Mouse (Mus musculus): ENCODE data around the gene Zxdc. TPM values are rescaled to one million over a fixed set of nuclear protein-coding genes. Genes with fewer than 3 reads are reported as not detected.
A peak's percentile ranks its signal among the peaks of the same experiment; 100 is the strongest.

Gene Zxdc
- polyA plus RNA-seq, 1 experiment from 2014 or later: 16.4 TPM

DNA sequence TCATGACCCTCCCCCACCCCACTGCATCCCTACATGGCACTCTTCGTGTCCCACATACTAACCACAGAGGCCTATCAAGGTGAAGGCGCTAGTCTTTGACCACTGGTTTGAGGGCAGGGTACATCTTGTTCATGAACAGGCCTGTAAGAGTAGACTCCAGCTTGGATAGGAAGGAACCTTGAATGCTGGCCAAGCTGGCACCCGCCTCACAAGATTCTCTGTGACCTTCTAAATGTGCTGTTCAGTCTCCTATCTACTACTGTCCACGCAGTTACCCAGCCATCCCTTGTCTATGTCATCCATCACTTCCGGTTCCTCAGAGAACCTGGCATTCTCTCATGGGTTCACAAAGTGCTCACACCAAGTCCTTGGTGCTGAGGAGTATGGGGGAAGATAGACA, 6.0 kb upstream of the Zxdc start:
- Histone ChIP-seq H3K9me3 (ENCODE audit: control insufficient read depth, low read length) (no peaks in the 10 kb centered on the region), H3K36me3 (ENCODE audit: control insufficient read depth, insufficient read depth, low read length) (no peaks in the 10 kb centered on the region), H3K4me1 (ENCODE audit: control insufficient read depth, insufficient read depth, low read length) (no peaks in the 10 kb centered on the region), H3K27ac (ENCODE audit: low read depth, low read length) (no peak overlapping the region), H3K4me2 (ENCODE audit: low read depth, low read length) (no peak overlapping the region), H3K9ac (replicated peaks; ENCODE audit: low read depth, low read length) (no peak overlapping the region), H3K27me3 (ENCODE audit: control insufficient read depth, insufficient read depth, low read length) (no peaks in the 10 kb centered on the region), H3K4me3 (ENCODE audit: low read depth, low read length) (no peak overlapping the region)
- no peak for ATAC-seq (ENCODE audit: low read depth)
- 87% methylated on average over 5 of the region's 5 CpGs for WGBS

DNA sequence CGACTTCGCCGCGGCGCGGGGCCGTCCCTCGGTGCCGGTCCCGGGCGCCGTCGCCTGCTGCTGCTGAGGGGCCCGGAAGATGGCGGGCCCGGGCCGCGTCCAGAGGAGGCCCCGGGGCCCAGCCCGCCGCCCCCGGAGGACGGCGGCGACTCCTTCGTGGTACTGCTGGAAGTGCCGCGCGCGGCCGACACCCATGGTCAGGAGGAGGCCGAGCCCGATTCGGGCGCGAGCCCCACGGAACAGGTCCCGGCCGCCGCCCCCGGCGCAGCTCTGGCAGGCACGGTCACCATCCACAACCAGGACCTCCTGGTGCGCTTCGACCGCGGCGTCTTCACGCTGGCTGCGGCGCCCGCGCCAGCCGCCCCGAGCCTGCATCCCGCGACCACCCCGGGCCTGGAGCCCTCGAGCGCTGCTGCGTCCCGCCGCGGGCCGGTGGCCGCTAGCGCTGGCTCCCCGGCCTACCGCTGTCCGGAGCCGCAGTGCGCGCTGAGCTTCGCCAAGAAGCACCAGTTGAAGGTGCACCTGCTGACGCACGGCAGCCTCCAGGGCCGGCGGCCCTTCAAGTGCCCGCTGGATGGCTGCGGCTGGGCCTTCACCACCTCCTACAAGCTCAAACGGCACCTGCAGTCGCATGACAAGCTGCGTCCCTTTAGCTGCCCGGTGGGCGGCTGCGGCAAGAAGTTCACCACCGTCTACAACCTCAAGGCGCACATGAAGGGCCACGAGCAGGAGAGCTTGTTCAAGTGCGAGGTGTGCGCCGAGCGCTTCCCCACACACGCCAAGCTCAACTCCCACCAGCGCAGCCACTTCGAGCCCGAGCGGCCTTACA, 647 bp downstream of the Zxdc start:
- Histone ChIP-seq H3K36me3 (ENCODE audit: control insufficient read depth, insufficient read depth, low read length) (peaks cover 16% of the 10 kb centered on the region), H3K4me2 (ENCODE audit: low read depth, low read length) (peak overlapping the region; percentile 97), H3K4me3 (ENCODE audit: low read depth, low read length) (peak overlapping the region; percentile 94), H3K27me3 (ENCODE audit: control insufficient read depth, insufficient read depth, low read length) (peaks cover 5% of the 10 kb centered on the region; the same call in 1 of the 2 replicates), H3K27ac (ENCODE audit: low read depth, low read length) (peak overlapping the region; percentile 79), H3K9me3 (ENCODE audit: control insufficient read depth, low read length) (no peaks in the 10 kb centered on the region), H3K9ac (replicated peaks; ENCODE audit: low read depth, low read length) (peak overlapping the region; percentile 87), H3K4me1 (ENCODE audit: control insufficient read depth, insufficient read depth, low read length) (peaks cover 18% of the 10 kb centered on the region)
- ATAC-seq (ENCODE audit: low read depth): peak; percentile 80
- under 1% methylated on average over 67 of the region's 98 CpGs for WGBS

DNA sequence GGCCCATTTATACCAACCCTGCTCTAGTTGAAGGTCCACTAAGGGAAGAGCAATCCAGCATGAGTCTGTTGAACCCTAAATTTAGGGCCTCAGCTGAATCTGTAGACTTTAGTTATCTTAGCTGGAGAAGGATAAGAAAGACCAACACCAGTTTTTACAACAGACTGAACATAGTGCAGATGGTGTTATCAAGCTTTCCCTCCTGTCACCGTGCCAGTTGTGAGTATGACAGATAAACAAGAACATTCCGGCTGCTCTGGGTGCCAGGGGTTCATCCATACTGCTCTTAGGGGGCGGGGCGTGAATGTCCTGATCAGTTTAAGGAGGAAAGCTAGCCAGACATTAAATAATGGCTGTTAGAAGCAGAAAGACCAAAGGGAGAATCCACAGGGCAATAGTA, 5.4 kb downstream of the Zxdc start:
- Histone ChIP-seq H3K9ac (replicated peaks; ENCODE audit: low read depth, low read length) (no peak overlapping the region), H3K4me2 (ENCODE audit: low read depth, low read length) (no peak overlapping the region), H3K9me3 (ENCODE audit: control insufficient read depth, low read length) (no peaks in the 10 kb centered on the region), H3K4me3 (ENCODE audit: low read depth, low read length) (no peak overlapping the region), H3K4me1 (ENCODE audit: control insufficient read depth, insufficient read depth, low read length) (peaks cover 18% of the 10 kb centered on the region), H3K36me3 (ENCODE audit: control insufficient read depth, insufficient read depth, low read length) (peaks cover 55% of the 10 kb centered on the region), H3K27ac (ENCODE audit: low read depth, low read length) (no peak overlapping the region), H3K27me3 (ENCODE audit: control insufficient read depth, insufficient read depth, low read length) (peaks cover 3% of the 10 kb centered on the region; the same call in 1 of the 2 replicates)
- ATAC-seq (ENCODE audit: low read depth): no peak
- WGBS: 97% methylated on average over 4 of the region's 4 CpGs

DNA sequence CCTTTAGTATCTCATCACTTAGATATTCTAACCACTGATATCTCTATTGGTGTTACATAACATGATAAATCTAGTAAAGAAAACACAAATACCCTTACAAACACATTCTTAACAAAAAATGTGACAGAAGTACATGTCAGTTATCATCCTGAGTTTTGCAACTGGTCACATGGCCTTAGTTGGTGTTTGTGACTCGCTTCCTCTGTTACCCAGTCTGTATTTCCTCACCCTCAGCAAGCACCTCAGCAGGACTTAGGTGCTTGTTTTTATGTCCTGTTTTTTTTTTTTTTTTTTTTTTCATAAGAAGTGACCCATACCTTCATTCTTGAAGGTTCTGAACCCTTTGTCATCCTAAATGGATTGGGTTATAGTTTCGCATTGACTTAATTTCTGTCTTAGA, 8.4 kb downstream of the Zxdc start:
- H3K9me3 ChIP-seq (ENCODE audit: control insufficient read depth, low read length): no peaks in the 10 kb centered on the region
- 96% methylated on average over 2 of the region's 2 CpGs for WGBS
- H3K4me1 ChIP-seq (ENCODE audit: control insufficient read depth, insufficient read depth, low read length): peaks cover under 1% of the 10 kb centered on the region
- no peak for ATAC-seq (ENCODE audit: low read depth)
- no peak overlapping the region for H3K27ac ChIP-seq (ENCODE audit: low read depth, low read length)
- peaks cover 82% of the 10 kb centered on the region for H3K36me3 ChIP-seq (ENCODE audit: control insufficient read depth, insufficient read depth, low read length)
- H3K4me3 ChIP-seq (ENCODE audit: low read depth, low read length): no peak overlapping the region
- no peaks in the 10 kb centered on the region for H3K27me3 ChIP-seq (ENCODE audit: control insufficient read depth, insufficient read depth, low read length)
- H3K4me2 ChIP-seq (ENCODE audit: low read depth, low read length): no peak overlapping the region
- H3K9ac ChIP-seq (replicated peaks; ENCODE audit: low read depth, low read length): no peak overlapping the region

DNA sequence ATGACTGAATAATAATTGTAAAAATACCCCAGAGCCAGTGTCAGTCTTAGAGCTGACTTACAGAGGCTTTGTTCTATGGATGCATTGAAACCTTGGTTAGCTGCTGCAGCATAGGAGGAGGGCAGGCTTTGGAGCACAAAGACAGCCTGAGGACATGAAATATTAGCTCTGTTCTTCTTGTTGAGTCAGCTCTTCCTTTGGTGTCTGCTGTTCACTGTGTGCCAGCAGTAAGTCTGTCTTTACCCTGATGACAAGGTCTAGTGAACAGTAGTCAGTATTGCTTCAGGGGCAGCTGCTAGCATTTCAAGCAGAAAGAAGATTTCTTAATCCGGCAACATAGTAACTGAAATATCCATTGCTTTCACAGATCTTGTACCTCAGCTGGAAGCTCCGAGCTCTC, 12.2 kb downstream of the Zxdc start:
- no peak overlapping the region for H3K9ac ChIP-seq (replicated peaks; ENCODE audit: low read depth, low read length)
- no peaks in the 10 kb centered on the region for H3K27me3 ChIP-seq (ENCODE audit: control insufficient read depth, insufficient read depth, low read length)
- 92% methylated on average over 2 of the region's 2 CpGs for WGBS
- no peak overlapping the region for H3K4me2 ChIP-seq (ENCODE audit: low read depth, low read length)
- no peak overlapping the region for H3K4me3 ChIP-seq (ENCODE audit: low read depth, low read length)
- no peak for ATAC-seq (ENCODE audit: low read depth)
- H3K27ac ChIP-seq (ENCODE audit: low read depth, low read length): no peak overlapping the region
- no peaks in the 10 kb centered on the region for H3K4me1 ChIP-seq (ENCODE audit: control insufficient read depth, insufficient read depth, low read length)
- H3K9me3 ChIP-seq (ENCODE audit: control insufficient read depth, low read length): no peaks in the 10 kb centered on the region
- peaks cover 75% of the 10 kb centered on the region for H3K36me3 ChIP-seq (ENCODE audit: control insufficient read depth, insufficient read depth, low read length)

DNA sequence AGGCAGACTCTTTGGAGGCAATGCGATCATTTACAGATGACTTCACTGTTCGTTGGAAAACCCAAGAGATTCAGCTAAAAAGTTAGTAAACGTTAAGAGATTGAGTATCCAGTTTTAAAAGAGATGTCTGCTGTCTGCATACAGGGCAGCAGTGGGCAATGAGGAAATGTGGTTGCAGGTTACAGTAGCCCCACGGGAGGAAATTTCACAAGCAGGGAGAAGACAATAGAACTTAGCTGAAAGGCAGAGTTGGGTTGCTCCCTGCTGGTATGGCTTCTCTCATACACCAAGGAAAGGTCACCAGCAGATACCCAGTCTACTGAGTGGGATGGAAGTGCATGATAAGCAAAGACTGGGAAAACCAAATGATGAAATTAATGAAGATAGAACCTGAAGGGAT, 21.3 kb downstream of the Zxdc start:
- peaks cover 20% of the 10 kb centered on the region for H3K36me3 ChIP-seq (ENCODE audit: control insufficient read depth, insufficient read depth, low read length)
- H3K27ac ChIP-seq (ENCODE audit: low read depth, low read length): no peak overlapping the region
- WGBS: 87% methylated on average over 4 of the region's 4 CpGs
- no peaks in the 10 kb centered on the region for H3K9me3 ChIP-seq (ENCODE audit: control insufficient read depth, low read length)
- ATAC-seq (ENCODE audit: low read depth): no peak
- H3K4me1 ChIP-seq (ENCODE audit: control insufficient read depth, insufficient read depth, low read length): no peaks in the 10 kb centered on the region
- no peaks in the 10 kb centered on the region for H3K27me3 ChIP-seq (ENCODE audit: control insufficient read depth, insufficient read depth, low read length)
- H3K9ac ChIP-seq (replicated peaks; ENCODE audit: low read depth, low read length): no peak overlapping the region
- H3K4me2 ChIP-seq (ENCODE audit: low read depth, low read length): no peak overlapping the region
- H3K4me3 ChIP-seq (ENCODE audit: low read depth, low read length): no peak overlapping the region

DNA sequence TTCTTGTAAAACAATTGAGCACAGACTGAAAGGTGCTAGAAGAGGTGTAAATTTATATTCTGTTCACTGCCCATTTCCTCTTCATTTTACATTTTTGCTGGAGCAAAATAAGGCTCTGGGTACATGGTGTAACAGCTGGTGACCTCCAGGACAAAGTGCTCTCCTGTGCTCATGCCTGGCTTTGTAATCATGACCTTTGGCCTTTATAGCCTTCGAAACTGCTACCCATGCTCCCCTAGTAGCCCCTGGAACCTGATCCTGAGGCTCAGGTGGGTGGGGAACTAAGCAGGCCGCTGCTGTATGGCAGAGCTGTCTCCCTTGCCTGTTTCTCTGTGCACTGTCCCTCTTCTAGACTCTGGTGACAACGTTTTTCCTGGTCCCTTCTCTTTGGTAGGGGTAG, 24.7 kb downstream of the Zxdc start:
- Histone ChIP-seq H3K9me3 (ENCODE audit: control insufficient read depth, low read length) (no peaks in the 10 kb centered on the region), H3K27ac (ENCODE audit: low read depth, low read length) (no peak overlapping the region), H3K4me1 (ENCODE audit: control insufficient read depth, insufficient read depth, low read length) (no peaks in the 10 kb centered on the region), H3K27me3 (ENCODE audit: control insufficient read depth, insufficient read depth, low read length) (no peaks in the 10 kb centered on the region), H3K36me3 (ENCODE audit: control insufficient read depth, insufficient read depth, low read length) (peaks cover 12% of the 10 kb centered on the region; the same call in 1 of the 2 replicates), H3K9ac (replicated peaks; ENCODE audit: low read depth, low read length) (no peak overlapping the region), H3K4me3 (ENCODE audit: low read depth, low read length) (no peak overlapping the region), H3K4me2 (ENCODE audit: low read depth, low read length) (no peak overlapping the region)
- WGBS: 67% methylated on average over 3 of the region's 3 CpGs
- ATAC-seq (ENCODE audit: low read depth): no peak

DNA sequence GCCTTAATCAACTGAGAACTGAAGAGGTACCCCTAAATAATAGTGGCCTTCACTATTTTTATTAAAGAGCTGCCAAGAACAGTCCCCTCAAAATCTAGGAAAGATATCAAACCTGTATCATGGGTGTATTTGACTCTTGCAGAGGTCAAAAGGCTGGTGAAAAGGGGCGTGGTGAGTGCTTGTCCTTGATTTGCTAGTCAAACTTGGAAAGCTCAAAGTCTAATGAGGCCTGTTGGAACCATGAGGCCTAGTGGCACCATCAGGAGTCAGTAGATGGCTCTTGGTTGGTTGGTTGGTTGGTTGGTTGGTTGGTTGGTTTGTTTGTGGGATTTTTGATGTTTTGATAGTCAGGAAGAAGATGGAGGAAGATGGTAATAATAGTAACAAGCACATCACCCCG, 26.5 kb downstream of the Zxdc start:
- Histone ChIP-seq H3K27ac (ENCODE audit: low read depth, low read length) (no peak overlapping the region), H3K36me3 (ENCODE audit: control insufficient read depth, insufficient read depth, low read length) (peaks cover 9% of the 10 kb centered on the region; the same call in 1 of the 2 replicates), H3K4me2 (ENCODE audit: low read depth, low read length) (no peak overlapping the region), H3K9ac (replicated peaks; ENCODE audit: low read depth, low read length) (no peak overlapping the region), H3K27me3 (ENCODE audit: control insufficient read depth, insufficient read depth, low read length) (no peaks in the 10 kb centered on the region), H3K4me1 (ENCODE audit: control insufficient read depth, insufficient read depth, low read length) (no peaks in the 10 kb centered on the region), H3K4me3 (ENCODE audit: low read depth, low read length) (no peak overlapping the region), H3K9me3 (ENCODE audit: control insufficient read depth, low read length) (no peaks in the 10 kb centered on the region)
- no peak for ATAC-seq (ENCODE audit: low read depth)
- WGBS: 94% methylated on average over 2 of the region's 2 CpGs

DNA sequence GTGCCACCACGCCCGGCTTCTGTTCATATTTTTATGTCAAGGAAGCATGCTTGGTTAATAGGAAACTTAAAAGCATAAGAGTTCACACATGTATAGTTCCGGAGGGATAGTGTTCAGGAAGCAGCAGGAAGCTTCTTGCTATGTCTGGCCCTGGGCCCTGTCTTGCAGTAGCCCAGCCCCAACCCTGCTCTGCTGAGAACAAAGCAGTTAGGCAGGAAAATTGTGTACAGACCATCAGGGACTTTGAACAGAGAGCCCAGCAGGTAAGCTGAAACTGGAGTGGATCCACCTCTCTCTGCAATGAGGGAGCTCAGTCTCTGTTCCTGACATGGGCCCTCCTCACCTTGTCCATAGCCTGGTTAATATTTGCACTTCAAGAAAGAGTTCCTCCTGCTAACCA, 28.0 kb downstream of the Zxdc start:
- no peak for ATAC-seq (ENCODE audit: low read depth)
- Histone ChIP-seq H3K9ac (replicated peaks; ENCODE audit: low read depth, low read length) (no peak overlapping the region), H3K36me3 (ENCODE audit: control insufficient read depth, insufficient read depth, low read length) (peaks cover 15% of the 10 kb centered on the region; the same call in 1 of the 2 replicates), H3K4me3 (ENCODE audit: low read depth, low read length) (no peak overlapping the region), H3K27ac (ENCODE audit: low read depth, low read length) (no peak overlapping the region), H3K27me3 (ENCODE audit: control insufficient read depth, insufficient read depth, low read length) (no peaks in the 10 kb centered on the region), H3K4me2 (ENCODE audit: low read depth, low read length) (no peak overlapping the region), H3K4me1 (ENCODE audit: control insufficient read depth, insufficient read depth, low read length) (no peaks in the 10 kb centered on the region), H3K9me3 (ENCODE audit: control insufficient read depth, low read length) (no peaks in the 10 kb centered on the region)
- WGBS: 92% methylated on average over 3 of the region's 3 CpGs
